Mouse (Mus musculus) liver, embryonic 13.5 days (tissue): ENCODE results near the gene Fam19a4. TPM values are rescaled to one million over a fixed set of nuclear protein-coding genes. Genes with fewer than 3 reads are reported as not detected.
A peak's percentile ranks its signal among the peaks of the same experiment; 100 is the strongest.
"Not testable (repeated sequence)": the region's sequence is repeated elsewhere in the genome, so short reads cannot be mapped to it uniquely, and the experiment has no call there.

Source experiments
- ATAC-seq: fragments of 200-750 bp; cut with Nextera tagmentation; 2 replicates; pipeline ENCODE4 v1.8.0; 2017; ENCODE audit warnings: low read depth, mild to moderate bottlenecking, moderate number of reproducible peaks, moderate library complexity
- DNase-seq: peaks from one replicate; pipeline ENCODE4 v3.0.0; 2022
- H3K27ac ChIP-seq: fragments of 300-500 bp; sonication (generic); 2 replicates; pipeline ENCODE4 v1.5.1; 2015; ENCODE audit warnings: moderate library complexity, mild to moderate bottlenecking, inconsistent platforms
- H3K27me3 ChIP-seq: fragments of 300-500 bp; sonication (generic); 2 replicates; pipeline ENCODE4 v1.6.1; 2015; ENCODE audit warnings: mild to moderate bottlenecking, inconsistent platforms
- H3K36me3 ChIP-seq: fragments of 300-500 bp; sonication (generic); 2 replicates; pipeline ENCODE4 v1.6.1; 2015; ENCODE audit warnings: mild to moderate bottlenecking, inconsistent platforms
- H3K4me1 ChIP-seq: fragments of 300-500 bp; sonication (generic); replicated peaks from 2 replicates; pipeline ENCODE4 v1.6.1; 2015; ENCODE audit warnings: inconsistent platforms
- H3K4me2 ChIP-seq: fragments of 300-500 bp; sonication (generic); 2 replicates; pipeline ENCODE4 v1.6.1; 2015; ENCODE audit warnings: inconsistent platforms, mild to moderate bottlenecking, moderate library complexity
- H3K4me3 ChIP-seq: fragments of 300-500 bp; sonication (generic); replicated peaks from 2 replicates; pipeline ENCODE4 v1.5.1; 2015; ENCODE audit warnings: mild to moderate bottlenecking, inconsistent platforms
- H3K9ac ChIP-seq: fragments of 300-500 bp; sonication (generic); 2 replicates; pipeline ENCODE4 v1.6.1; 2015; ENCODE audit warnings: mild to moderate bottlenecking, inconsistent platforms
- H3K9me3 ChIP-seq: fragments of 300-500 bp; sonication (generic); replicated peaks from 2 replicates; pipeline ENCODE4 v1.6.1; 2016; ENCODE audit warnings: inconsistent platforms
- WGBS: fragments of 180-500 bp; shearing (Covaris S2); methylation state at CpG from one replicate; pipeline ENCODE4 v1.1.7; 2015; ENCODE audit not compliant: insufficient replicate concordance; 5-methylcytosine and 5-hydroxymethylcytosine counted together
- polyA plus RNA-seq: library from polyadenylated mRNA; unstranded; fragments of >200 nt; fragmentation: Nextera tagmentation; extraction: Ambion mirVana; gene quantifications from 2 replicates; pipeline ENCODE4 v1.2.1, GENCODE M21; 2015

Gene Fam19a4
- polyA plus RNA-seq, 1 experiment from 2014 or later = not detected

DNA sequence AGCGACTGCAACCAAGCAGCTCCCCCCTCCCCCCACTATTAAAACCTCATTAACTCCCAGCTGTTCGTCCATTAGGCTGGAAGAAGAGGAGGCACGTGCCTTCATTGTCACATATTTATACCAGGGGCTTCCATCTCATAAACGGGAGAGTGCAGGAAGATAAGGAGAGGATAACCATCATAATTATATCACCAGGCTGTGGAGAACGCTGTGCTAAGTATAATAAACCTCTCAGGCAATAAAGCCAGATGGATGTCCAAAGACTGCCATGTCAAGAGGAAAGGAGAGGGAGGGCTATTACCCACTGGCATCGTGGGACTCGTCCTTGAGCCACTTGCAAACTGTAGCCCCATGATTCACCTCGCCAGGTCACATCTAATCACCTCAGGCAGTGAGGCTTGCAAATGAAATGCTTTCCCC, 151.1 kb downstream of the Fam19a4 start:
- Histone ChIP-seq H3K27ac (no peak overlapping the region), H3K4me1 (no peaks in the 10 kb centered on the region), H3K27me3 (no peaks in the 10 kb centered on the region), H3K4me2 (no peak overlapping the region), H3K9me3 (no peaks in the 10 kb centered on the region), H3K9ac (no peak overlapping the region), H3K4me3 (no peak overlapping the region), H3K36me3 (no peaks in the 10 kb centered on the region)
- DNase-seq (no peak), ATAC-seq (no peak)
- 54% methylated on average over 8 of the region's 8 CpGs for WGBS

DNA sequence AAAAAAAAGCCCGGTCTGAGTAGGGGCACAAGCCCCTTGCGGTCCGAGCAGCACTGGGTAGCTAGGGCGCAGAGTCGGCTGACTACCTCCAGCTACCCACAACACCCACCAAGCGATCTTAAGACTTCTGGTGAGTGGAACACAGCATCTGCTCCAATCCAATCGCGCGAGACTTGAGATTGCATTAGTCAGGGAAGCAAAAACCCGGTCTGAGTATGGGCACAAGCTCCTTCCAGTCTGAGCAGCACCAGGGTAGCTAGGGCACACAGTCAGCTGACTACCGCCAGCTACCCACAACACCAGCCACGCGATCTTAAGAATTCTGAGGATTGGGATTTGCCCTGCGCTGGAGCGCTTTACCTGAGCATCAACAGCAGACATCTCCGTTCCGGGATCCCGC, 183.1 kb downstream of the Fam19a4 start:
- 78% methylated on average over 18 of the region's 18 CpGs for WGBS
- H3K4me1 ChIP-seq, DNase-seq, H3K9me3 ChIP-seq, H3K9ac ChIP-seq, H3K36me3 ChIP-seq, H3K27me3 ChIP-seq, H3K4me3 ChIP-seq, H3K27ac ChIP-seq, H3K4me2 ChIP-seq, ATAC-seq: not testable (repeated sequence)

DNA sequence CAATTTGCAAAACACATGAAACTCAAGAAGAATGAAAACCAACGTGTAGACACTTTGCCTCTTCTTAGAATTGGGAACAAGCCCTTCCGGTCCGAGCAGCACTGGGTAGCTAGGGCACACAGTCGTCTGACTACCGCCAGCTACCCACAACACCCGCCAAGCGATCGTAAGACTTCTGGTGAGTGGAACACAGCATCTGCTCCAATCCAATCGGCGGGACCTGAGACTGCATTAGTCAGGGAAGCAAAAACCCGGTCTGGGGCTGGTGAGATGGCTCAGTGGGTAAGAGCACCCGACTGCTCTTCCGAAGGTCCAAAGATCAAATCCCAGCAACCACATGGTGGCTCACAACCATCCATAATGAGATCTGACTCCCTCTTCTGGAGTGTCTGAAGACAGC, 183.6 kb downstream of the Fam19a4 start:
- not testable (repeated sequence) for ATAC-seq

DNA sequence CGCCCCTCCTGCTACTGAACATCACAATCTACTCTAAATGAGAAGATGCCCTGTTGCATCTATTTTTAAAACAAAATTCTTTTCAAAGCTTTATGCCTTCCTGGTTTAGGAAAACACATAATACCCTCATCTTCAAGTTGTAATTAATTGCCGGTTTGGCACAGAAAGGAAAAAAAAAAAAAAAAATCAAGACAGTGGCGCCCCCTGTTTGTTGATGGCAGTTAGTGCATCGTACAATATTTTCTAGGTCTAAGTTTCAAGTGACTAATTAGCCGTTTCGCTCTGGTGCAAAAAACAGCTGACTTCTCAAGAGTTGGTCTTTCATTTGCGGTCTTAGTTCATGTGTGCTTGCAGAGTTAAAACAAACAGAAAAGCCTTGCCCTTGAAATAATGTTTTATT, 207.1 kb downstream of the Fam19a4 start:
- no peaks in the 10 kb centered on the region for H3K9me3 ChIP-seq
- H3K4me1 ChIP-seq = no peaks in the 10 kb centered on the region
- no peak overlapping the region for H3K4me3 ChIP-seq
- H3K9ac ChIP-seq = no peak overlapping the region
- no peaks in the 10 kb centered on the region for H3K36me3 ChIP-seq
- no peaks in the 10 kb centered on the region for H3K27me3 ChIP-seq
- no peak overlapping the region for H3K4me2 ChIP-seq
- WGBS = 51% methylated on average over 7 of the region's 7 CpGs
- DNase-seq (no peak), ATAC-seq (no peak)
- H3K27ac ChIP-seq = no peak overlapping the region

More for the DNA sequence above, 183.6 kb downstream of the Fam19a4 start:
- DNase-seq, H3K27me3 ChIP-seq, H3K4me1 ChIP-seq, H3K4me3 ChIP-seq, H3K36me3 ChIP-seq, H3K4me2 ChIP-seq, H3K27ac ChIP-seq, H3K9me3 ChIP-seq, H3K9ac ChIP-seq: not testable (repeated sequence)
- 75% methylated on average over 13 of the region's 13 CpGs for WGBS

DNA sequence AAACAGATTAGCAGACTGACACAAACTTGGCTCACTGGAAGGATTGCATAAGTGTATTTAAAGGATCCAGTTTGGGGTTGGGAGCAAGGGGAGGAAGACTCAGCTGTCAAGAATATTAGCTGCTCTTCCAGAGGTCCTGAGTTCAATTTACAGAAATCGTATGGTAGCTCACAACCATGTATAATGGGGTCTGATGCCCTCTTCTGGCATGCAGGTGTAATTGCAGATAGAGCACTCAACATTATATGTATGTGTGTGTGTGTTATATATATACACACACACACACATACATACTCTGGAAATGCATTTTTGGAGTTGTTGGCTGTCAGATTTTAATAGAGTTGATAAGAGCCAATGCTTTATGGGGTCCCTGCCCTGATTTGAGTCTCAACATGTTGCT, 216.3 kb downstream of the Fam19a4 start:
- ATAC-seq = no peak
- no peak for DNase-seq

DNA sequence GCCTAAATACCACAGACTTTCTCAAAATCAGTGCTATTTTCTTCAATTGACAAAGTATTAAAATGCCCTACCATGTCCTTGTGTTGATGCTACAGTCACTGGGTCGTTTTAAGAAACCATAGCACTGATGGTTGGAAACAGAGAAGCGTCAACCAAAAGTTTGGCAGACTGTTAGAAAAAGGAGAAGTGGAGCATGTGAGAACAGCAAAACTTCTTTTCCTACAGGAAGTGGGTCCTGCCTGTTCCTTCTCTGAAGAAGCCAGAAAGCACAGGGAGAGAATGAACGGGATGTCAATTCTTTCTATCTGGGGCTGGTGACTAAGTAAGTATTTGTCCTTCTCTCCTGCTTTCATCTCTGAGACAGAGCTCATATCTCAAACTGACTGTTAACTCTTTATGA, 219.6 kb downstream of the Fam19a4 start:
- no peaks in the 10 kb centered on the region for H3K4me1 ChIP-seq
- no peak overlapping the region for H3K4me2 ChIP-seq
- H3K9me3 ChIP-seq = no peaks in the 10 kb centered on the region
- no peaks in the 10 kb centered on the region for H3K36me3 ChIP-seq
- H3K27ac ChIP-seq = no peak overlapping the region
- H3K9ac ChIP-seq = no peak overlapping the region
- DNase-seq (no peak), ATAC-seq (no peak)
- H3K4me3 ChIP-seq = no peak overlapping the region
- WGBS = 14% methylated on average over 3 of the region's 3 CpGs
- no peaks in the 10 kb centered on the region for H3K27me3 ChIP-seq

More for the DNA sequence above, 216.3 kb downstream of the Fam19a4 start:
- no peaks in the 10 kb centered on the region for H3K9me3 ChIP-seq
- H3K36me3 ChIP-seq = no peaks in the 10 kb centered on the region
- H3K4me3 ChIP-seq = no peak overlapping the region
- no peak overlapping the region for H3K4me2 ChIP-seq
- no peak overlapping the region for H3K27ac ChIP-seq
- no peaks in the 10 kb centered on the region for H3K4me1 ChIP-seq
- 26% methylated on average over 1 of the region's 1 CpGs for WGBS
- no peaks in the 10 kb centered on the region for H3K27me3 ChIP-seq
- no peak overlapping the region for H3K9ac ChIP-seq

DNA sequence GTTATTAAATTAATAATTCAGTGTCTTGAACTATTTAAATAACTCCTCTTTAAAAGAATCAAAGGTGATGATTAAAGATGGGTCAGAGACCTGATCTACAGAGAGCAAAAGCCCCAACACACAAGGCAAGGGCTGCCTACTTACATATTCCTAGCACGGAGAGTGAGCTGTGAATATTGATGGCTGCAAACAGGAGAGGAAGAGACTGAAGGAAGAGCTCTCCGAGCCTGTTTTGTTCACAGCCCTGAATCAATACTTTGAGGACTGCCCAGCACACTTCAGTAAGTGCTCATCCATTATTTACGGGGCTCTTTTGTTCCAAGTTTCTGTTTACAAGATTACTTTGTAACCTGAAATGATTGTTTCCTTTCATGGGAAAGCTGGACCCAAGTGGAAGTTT, 233.6 kb downstream of the Fam19a4 start:
- Histone ChIP-seq H3K4me1 (no peaks in the 10 kb centered on the region), H3K9me3 (no peaks in the 10 kb centered on the region), H3K4me3 (no peak overlapping the region), H3K27me3 (no peaks in the 10 kb centered on the region), H3K4me2 (no peak overlapping the region), H3K9ac (no peak overlapping the region), H3K27ac (no peak overlapping the region), H3K36me3 (no peaks in the 10 kb centered on the region)
- no peak for DNase-seq
- 51% methylated on average over 3 of the region's 3 CpGs for WGBS
- no peak for ATAC-seq

DNA sequence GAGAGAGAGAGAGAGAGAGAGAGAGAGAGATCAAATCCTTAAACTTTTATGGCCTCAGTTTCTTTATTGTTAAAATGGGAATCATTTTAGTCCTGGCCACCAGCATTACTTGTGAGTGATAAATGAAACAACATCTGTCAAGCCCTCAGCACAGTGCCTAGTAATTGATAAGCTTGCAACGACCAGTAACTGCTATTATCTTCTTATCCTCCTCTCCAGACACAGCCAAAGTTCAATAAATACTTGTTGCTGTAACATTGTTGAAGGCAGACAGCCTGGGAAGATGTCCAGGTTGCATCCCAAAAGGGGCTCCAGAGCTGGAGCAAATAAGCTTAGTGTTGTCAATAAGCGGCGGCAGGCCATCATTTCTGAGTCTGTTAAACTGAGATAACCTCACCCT, 257.2 kb downstream of the Fam19a4 start:
- WGBS = 21% methylated on average over 3 of the region's 3 CpGs
- H3K4me3 ChIP-seq = no peak overlapping the region
- H3K36me3 ChIP-seq = no peaks in the 10 kb centered on the region
- no peak overlapping the region for H3K9ac ChIP-seq
- DNase-seq (no peak), ATAC-seq (peak; percentile 71)
- no peaks in the 10 kb centered on the region for H3K9me3 ChIP-seq
- H3K4me1 ChIP-seq = no peaks in the 10 kb centered on the region
- H3K27me3 ChIP-seq = no peaks in the 10 kb centered on the region
- H3K27ac ChIP-seq = no peak overlapping the region
- no peak overlapping the region for H3K4me2 ChIP-seq

DNA sequence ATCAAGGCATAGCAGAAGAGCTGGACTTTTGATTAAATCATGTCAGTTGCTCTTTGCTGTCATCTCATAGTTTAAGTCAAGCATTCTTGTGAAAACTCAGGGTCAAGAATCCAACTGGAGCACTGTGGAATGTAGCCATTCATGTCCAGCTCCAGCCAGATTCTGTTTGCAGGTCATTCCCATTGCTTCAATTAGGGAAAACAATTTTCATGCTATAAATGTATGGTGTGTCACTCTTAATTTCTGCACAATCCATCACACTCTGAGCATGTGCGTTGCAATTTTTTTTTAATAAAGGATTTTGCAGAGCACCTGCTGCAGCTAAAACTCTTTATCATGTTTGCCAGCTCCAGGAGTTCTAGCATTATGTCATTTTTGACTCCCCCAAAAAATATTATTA, 261.5 kb downstream of the Fam19a4 start:
- Histone ChIP-seq H3K27ac (no peak overlapping the region), H3K4me3 (no peak overlapping the region), H3K36me3 (no peaks in the 10 kb centered on the region), H3K4me2 (no peak overlapping the region), H3K4me1 (no peaks in the 10 kb centered on the region), H3K27me3 (no peaks in the 10 kb centered on the region), H3K9ac (no peak overlapping the region), H3K9me3 (no peaks in the 10 kb centered on the region)
- DNase-seq = no peak
- WGBS = 60% methylated on average over 1 of the region's 1 CpGs
- no peak for ATAC-seq

DNA sequence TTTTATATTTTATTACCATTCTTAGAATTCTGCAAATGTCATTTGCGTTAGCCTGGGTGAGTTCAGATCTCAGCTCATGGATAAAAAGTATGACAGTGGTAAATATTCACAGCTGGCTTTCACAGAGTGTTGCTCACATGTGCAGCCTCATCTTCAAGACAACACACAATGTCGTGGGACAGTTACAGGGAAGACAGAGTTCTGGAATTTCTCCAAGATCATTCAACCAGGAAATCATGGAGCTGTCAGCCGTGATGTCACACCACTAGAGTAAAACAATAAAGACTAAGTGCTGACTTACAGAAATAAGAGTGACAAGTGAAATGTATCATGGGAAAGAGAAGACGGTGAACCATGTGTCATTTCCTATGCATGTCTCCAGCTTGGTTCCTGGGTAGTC, 262.8 kb downstream of the Fam19a4 start:
- 59% methylated on average over 4 of the region's 4 CpGs for WGBS
- Histone ChIP-seq H3K36me3 (no peaks in the 10 kb centered on the region), H3K27me3 (no peaks in the 10 kb centered on the region), H3K9me3 (no peaks in the 10 kb centered on the region), H3K4me2 (no peak overlapping the region), H3K4me1 (no peaks in the 10 kb centered on the region), H3K9ac (no peak overlapping the region), H3K27ac (no peak overlapping the region), H3K4me3 (no peak overlapping the region)
- ATAC-seq (no peak), DNase-seq (no peak)
